Mouse (Mus musculus) embryonic facial prominence, embryonic 13.5 days (tissue): ENCODE measurements around the gene Tmtc2. TPM values are rescaled to one million over a fixed set of nuclear protein-coding genes. Genes with fewer than 3 reads are reported as not detected.

Source experiments
- ATAC-seq: fragments of 200-750 bp; cut with Nextera tagmentation; 2 replicates; pipeline ENCODE4 v1.8.0; 2017; ENCODE audit warnings: low read depth; ENCODE audit not compliant: insufficient number of reproducible peaks, insufficient read depth, low FRiP score, low TSS enrichment
- H3K27ac ChIP-seq: fragments of 300-500 bp; sonication (generic); 2 replicates; pipeline ENCODE4 v1.5.1; 2015; ENCODE audit warnings: moderate library complexity, mild to moderate bottlenecking, inconsistent platforms
- H3K27me3 ChIP-seq: fragments of 300-500 bp; sonication (generic); 2 replicates; pipeline ENCODE4 v1.6.1; 2015; ENCODE audit warnings: mild to moderate bottlenecking, inconsistent platforms
- H3K36me3 ChIP-seq: fragments of 300-500 bp; sonication (generic); 2 replicates; pipeline ENCODE4 v1.6.1; 2015; ENCODE audit warnings: mild to moderate bottlenecking, inconsistent platforms
- H3K4me1 ChIP-seq: fragments of 300-500 bp; sonication (generic); 2 replicates; pipeline ENCODE4 v1.6.1; 2015; ENCODE audit warnings: inconsistent platforms
- H3K4me2 ChIP-seq: fragments of 300-500 bp; sonication (generic); 2 replicates; pipeline ENCODE4 v1.6.1; 2015; ENCODE audit warnings: moderate library complexity, mild to moderate bottlenecking, inconsistent platforms
- H3K4me3 ChIP-seq: fragments of 300-500 bp; sonication (generic); 2 replicates; pipeline ENCODE4 v1.5.1; 2015; ENCODE audit warnings: mild to moderate bottlenecking, inconsistent platforms
- H3K9ac ChIP-seq: fragments of 300-500 bp; sonication (generic); 2 replicates; pipeline ENCODE4 v1.6.1; 2015; ENCODE audit warnings: mild to moderate bottlenecking, inconsistent platforms
- H3K9me3 ChIP-seq: fragments of 300-500 bp; sonication (generic); 2 replicates; pipeline ENCODE4 v1.6.1; 2016; ENCODE audit warnings: inconsistent platforms
- WGBS: fragments of 180-500 bp; shearing (Covaris S2); methylation state at CpG from one replicate; pipeline ENCODE4 v1.1.7; 2015; ENCODE audit warnings: mixed read lengths; 5-methylcytosine and 5-hydroxymethylcytosine counted together
- polyA plus RNA-seq: library from polyadenylated mRNA; unstranded; fragments of >200 nt; fragmentation: Nextera tagmentation; extraction: Ambion mirVana; gene quantifications from 2 replicates; pipeline ENCODE4 v1.2.1, GENCODE M21; 2015

The Tmtc2 gene
- polyA plus RNA-seq, 1 experiment from 2014 or later: 17.0 TPM

DNA sequence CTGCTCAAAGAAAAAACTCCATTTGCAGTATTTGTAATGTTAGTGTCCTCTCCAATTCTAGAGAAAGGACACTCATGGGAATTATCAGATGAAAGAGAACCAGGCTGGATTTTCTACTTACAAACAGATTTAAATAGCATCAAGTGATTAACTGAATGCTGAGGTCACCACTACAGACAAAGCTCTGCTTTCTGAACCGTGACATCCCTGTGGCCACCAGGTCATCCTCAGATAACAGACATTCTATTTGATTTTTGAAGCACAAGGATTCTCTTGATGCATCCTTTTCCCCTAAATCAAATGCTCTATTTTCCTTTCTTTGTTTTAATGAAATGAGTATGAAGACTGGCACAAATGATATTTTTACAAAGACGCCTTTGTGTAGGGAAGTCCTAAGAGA, 241.4 kb downstream of the Tmtc2 start:
- no peak for ATAC-seq
- Histone ChIP-seq H3K4me1 (no peaks in the 10 kb centered on the region), H3K27ac (no peak overlapping the region), H3K27me3 (no peaks in the 10 kb centered on the region), H3K36me3 (no peaks in the 10 kb centered on the region), H3K9ac (no peak overlapping the region), H3K9me3 (no peaks in the 10 kb centered on the region), H3K4me2 (no peak overlapping the region), H3K4me3 (no peak overlapping the region)
- WGBS: 60% methylated on average over 2 of the region's 2 CpGs

DNA sequence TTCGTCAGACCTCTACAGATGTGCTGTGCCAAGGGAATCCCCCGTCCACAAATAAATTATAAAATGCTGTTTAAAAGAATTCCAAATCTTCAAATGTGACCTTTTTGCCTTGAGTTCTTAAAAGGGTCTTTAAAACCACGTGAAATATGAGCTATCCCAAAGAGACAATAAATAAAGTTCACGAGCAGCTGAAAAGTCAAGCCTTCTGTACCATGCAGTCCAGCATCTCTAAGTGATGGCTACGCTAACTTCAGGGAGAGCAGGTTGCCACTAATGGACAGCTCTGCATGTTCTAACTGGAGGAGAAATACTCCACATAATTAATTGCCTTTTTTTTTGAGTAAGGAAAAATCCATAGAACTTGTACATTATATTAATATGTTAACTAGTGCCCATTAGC, 243.9 kb downstream of the Tmtc2 start:
- no peaks in the 10 kb centered on the region for H3K9me3 ChIP-seq
- no peak overlapping the region for H3K4me3 ChIP-seq
- no peak overlapping the region for H3K9ac ChIP-seq
- no peaks in the 10 kb centered on the region for H3K4me1 ChIP-seq
- H3K4me2 ChIP-seq: no peak overlapping the region
- no peaks in the 10 kb centered on the region for H3K36me3 ChIP-seq
- H3K27me3 ChIP-seq: no peaks in the 10 kb centered on the region
- ATAC-seq: no peak
- H3K27ac ChIP-seq: no peak overlapping the region
- 60% methylated on average over 5 of the region's 5 CpGs for WGBS

DNA sequence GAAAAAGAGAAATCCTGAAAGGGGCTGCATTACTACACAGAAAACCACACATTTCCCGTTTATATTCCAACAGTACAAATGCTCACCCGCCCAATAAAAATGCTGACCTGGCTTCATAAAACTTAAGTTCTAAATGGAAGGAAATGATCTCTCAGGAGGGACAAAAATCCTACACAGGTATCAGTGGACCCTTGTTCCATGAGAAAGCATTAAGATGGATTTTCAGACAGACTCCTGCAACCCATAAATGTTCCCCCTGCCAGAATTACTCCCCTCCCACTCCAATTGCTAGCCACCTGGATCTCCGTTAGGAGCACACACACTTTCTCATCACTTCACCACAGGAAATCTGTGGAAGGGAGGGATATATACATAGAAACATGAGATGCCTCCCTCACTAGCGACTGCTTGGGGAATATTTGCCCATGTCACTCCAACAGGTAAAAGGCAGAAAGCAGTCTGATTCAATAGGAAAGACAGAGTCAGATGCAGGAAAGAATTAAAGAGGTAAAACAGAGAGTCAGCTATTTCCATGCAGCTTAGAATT, 250.5 kb downstream of the Tmtc2 start:
- Histone ChIP-seq H3K4me1 (no peaks in the 10 kb centered on the region), H3K4me3 (no peak overlapping the region), H3K27ac (no peak overlapping the region), H3K4me2 (no peak overlapping the region), H3K36me3 (peaks cover 19% of the 10 kb centered on the region), H3K9ac (no peak overlapping the region), H3K27me3 (no peaks in the 10 kb centered on the region), H3K9me3 (no peaks in the 10 kb centered on the region)
- 69% methylated on average over 4 of the region's 4 CpGs for WGBS
- ATAC-seq: no peak

DNA sequence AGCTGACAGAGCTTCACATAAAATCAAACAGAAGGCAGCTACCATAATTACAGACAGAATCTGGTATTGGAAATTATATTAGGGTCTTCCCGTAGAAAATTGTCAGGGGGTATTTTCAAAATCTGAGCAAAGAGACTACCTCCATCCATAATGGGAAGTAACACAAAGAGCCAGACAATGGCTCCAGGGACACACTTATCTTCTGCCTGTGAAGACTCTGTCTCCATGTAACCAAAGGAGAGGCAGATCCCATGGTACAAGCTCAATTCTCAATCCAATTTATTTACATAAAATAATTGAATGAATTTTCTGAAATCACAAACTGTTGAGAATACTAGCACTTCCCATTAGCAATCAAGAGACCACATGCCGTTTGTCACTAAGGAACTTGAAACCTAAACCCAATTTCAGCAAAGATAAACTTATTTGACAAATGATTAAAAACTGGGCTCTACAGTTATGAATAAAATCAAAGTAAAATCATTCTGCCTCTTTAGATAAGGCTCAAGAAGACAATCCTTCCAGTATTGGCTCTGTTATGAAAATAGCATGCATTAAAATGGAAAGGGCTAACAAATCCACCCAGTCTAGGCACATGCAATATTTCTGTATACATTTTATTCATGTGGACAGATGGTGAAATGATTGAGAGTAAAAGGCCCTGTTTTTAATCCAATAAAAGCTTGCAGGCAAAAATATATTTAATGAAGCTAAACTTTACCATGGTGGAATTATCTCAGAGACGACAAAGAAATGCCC, 254.8 kb downstream of the Tmtc2 start:
- H3K4me2 ChIP-seq: no peak overlapping the region
- 57% methylated on average over 3 of the region's 3 CpGs for WGBS
- peaks cover 19% of the 10 kb centered on the region for H3K36me3 ChIP-seq
- no peak for ATAC-seq
- no peaks in the 10 kb centered on the region for H3K4me1 ChIP-seq
- H3K27me3 ChIP-seq: no peaks in the 10 kb centered on the region
- no peak overlapping the region for H3K4me3 ChIP-seq
- no peaks in the 10 kb centered on the region for H3K9me3 ChIP-seq
- H3K9ac ChIP-seq: no peak overlapping the region
- no peak overlapping the region for H3K27ac ChIP-seq

DNA sequence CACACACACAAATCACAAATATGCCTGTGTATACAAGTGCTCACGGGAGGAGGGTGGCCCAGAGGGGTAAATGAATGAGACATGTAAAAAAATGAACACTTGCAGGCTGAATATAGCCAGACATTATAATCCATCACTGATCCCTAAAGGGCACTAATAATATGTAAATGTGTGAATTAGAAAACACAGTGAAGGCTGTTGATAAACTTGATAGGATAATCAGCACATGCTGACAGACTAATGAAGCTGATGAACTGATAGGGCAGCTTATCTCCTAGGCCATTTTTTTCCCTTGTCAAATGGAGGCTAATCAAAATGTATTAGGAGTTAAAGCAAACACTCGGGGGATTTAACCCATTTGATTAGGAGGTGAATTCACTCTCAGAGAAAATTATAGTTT, 255.4 kb downstream of the Tmtc2 start:
- no peak for ATAC-seq
- Histone ChIP-seq H3K4me2 (no peak overlapping the region), H3K9ac (no peak overlapping the region), H3K9me3 (no peaks in the 10 kb centered on the region), H3K27ac (no peak overlapping the region), H3K27me3 (no peaks in the 10 kb centered on the region), H3K36me3 (peaks cover 19% of the 10 kb centered on the region), H3K4me1 (no peaks in the 10 kb centered on the region), H3K4me3 (no peak overlapping the region)
- WGBS: 54% methylated on average over 2 of the region's 2 CpGs

DNA sequence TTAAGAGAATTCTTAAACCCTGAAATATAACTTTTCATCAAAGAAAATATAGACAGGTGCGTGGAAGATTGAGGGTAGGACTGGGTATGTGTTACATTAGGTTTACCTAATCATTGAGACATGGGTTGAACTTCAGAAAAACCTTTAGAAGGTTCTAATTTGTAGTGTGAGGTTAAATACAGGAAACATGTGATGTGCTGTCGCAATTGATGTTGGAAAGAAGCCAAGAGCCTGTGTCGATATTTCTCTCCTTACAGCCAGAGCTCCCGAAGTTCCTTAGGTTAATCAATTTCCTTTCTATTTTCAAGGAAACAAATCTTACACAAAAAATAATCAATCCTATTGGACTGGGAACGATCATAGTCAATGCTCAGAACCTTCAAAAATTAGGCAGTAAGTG, 261.3 kb downstream of the Tmtc2 start:
- ATAC-seq: no peak
- no peak overlapping the region for H3K27ac ChIP-seq
- H3K4me2 ChIP-seq: no peak overlapping the region
- no peaks in the 10 kb centered on the region for H3K36me3 ChIP-seq
- no peaks in the 10 kb centered on the region for H3K27me3 ChIP-seq
- no peaks in the 10 kb centered on the region for H3K4me1 ChIP-seq
- H3K9me3 ChIP-seq: no peaks in the 10 kb centered on the region
- H3K9ac ChIP-seq: no peak overlapping the region
- no peak overlapping the region for H3K4me3 ChIP-seq
- 54% methylated on average over 5 of the region's 5 CpGs for WGBS

DNA sequence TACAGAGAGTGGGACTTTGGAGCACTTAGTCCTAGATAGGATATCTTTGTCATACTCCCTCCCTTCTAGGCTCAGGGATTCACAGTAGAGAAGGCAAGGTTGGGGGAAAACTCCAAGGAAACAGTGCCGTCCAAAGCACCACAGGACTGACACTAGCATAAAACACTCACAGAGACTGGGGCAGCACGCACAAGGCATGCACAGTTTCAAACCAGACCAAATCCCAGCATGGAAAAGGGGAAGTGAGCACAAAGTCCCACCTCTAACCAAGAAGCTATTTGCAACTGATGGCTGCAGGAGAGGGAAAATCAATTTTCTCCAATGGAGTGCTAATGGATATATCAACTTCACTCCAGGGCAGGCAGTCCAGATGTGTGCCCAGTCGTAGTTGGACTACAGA, 276.7 kb downstream of the Tmtc2 start:
- no peaks in the 10 kb centered on the region for H3K9me3 ChIP-seq
- H3K27ac ChIP-seq: no peak overlapping the region
- peaks cover 3% of the 10 kb centered on the region for H3K4me1 ChIP-seq
- peaks cover 17% of the 10 kb centered on the region for H3K36me3 ChIP-seq
- no peak for ATAC-seq
- H3K9ac ChIP-seq: no peak overlapping the region
- H3K4me2 ChIP-seq: no peak overlapping the region
- no peaks in the 10 kb centered on the region for H3K27me3 ChIP-seq
- 74% methylated on average over 3 of the region's 3 CpGs for WGBS
- no peak overlapping the region for H3K4me3 ChIP-seq

DNA sequence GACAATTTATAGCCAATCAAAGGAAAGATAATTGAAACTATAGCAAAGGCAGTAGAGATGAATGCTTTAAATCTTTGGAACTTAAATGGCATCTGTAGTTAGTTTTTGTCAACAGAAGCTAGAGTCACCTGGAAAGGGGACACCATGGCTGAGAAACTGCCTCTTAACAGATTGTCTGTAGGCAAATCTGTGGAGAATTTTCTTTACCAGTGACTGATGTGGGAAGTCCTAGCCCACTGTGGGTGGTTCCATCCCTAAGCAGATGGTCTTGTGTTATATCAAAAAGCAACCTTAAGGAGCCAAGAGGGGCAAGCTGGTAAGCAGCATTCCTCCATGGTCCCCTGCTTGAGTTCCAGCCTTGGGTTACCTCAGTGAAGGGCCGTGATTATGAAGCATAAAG, 281.3 kb downstream of the Tmtc2 start:
- H3K9ac ChIP-seq: no peak overlapping the region
- H3K4me1 ChIP-seq: peaks cover 3% of the 10 kb centered on the region
- no peaks in the 10 kb centered on the region for H3K27me3 ChIP-seq
- H3K36me3 ChIP-seq: no peaks in the 10 kb centered on the region
- WGBS: 71% methylated on average over 1 of the region's 1 CpGs
- H3K27ac ChIP-seq: no peak overlapping the region
- no peak overlapping the region for H3K4me3 ChIP-seq
- H3K4me2 ChIP-seq: no peak overlapping the region
- H3K9me3 ChIP-seq: no peaks in the 10 kb centered on the region
- ATAC-seq: no peak

DNA sequence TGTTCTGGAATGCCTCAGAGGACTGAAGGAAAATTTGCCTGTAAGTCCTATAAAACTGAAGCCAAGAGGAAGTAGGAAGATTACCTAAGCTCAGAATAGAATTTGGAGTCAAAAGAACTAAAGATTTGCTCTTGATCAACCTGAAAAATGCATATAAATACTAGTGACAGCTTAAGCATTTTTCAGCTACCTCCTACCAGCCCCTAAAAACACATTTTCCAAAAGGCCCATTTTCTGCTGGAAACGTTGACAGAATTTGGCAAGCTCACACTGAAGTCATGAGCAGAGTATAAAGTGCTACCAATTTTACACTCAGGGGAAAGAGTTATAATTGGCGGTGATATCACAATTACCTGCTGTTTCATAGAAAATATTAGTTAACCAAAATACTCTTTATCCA, 285.8 kb downstream of the Tmtc2 start:
- H3K27me3 ChIP-seq: no peaks in the 10 kb centered on the region
- H3K4me2 ChIP-seq: no peak overlapping the region
- H3K36me3 ChIP-seq: no peaks in the 10 kb centered on the region
- H3K9me3 ChIP-seq: no peaks in the 10 kb centered on the region
- H3K9ac ChIP-seq: no peak overlapping the region
- no peak overlapping the region for H3K4me3 ChIP-seq
- ATAC-seq: no peak
- peaks cover 4% of the 10 kb centered on the region; the same call in 1 of the 2 replicates for H3K4me1 ChIP-seq
- WGBS: 67% methylated on average over 2 of the region's 2 CpGs
- H3K27ac ChIP-seq: no peak overlapping the region

DNA sequence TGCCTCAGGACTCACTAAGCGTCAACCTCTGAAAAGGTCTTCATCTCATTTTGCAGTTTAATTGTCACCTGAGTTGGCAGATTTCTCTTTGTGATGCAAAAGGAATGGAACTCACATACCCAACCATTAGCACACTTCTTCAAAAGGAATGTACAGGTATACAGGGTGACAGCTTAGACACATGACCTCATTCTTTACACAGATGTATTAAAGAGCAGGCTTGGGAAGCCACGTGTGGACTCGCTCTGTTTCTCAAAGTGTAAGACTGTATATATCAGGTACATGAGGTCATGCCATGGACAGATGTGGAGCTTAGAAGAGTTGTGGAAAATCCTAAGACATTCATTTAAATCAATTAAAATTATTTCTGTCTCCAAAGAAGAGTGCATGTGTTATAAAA, 286.7 kb downstream of the Tmtc2 start:
- Histone ChIP-seq H3K36me3 (no peaks in the 10 kb centered on the region), H3K4me1 (peaks cover 4% of the 10 kb centered on the region; the same call in 1 of the 2 replicates), H3K9me3 (no peaks in the 10 kb centered on the region), H3K9ac (no peak overlapping the region), H3K27ac (no peak overlapping the region), H3K4me2 (no peak overlapping the region), H3K27me3 (no peaks in the 10 kb centered on the region), H3K4me3 (no peak overlapping the region)
- no peak for ATAC-seq
- WGBS: 84% methylated on average over 3 of the region's 3 CpGs

DNA sequence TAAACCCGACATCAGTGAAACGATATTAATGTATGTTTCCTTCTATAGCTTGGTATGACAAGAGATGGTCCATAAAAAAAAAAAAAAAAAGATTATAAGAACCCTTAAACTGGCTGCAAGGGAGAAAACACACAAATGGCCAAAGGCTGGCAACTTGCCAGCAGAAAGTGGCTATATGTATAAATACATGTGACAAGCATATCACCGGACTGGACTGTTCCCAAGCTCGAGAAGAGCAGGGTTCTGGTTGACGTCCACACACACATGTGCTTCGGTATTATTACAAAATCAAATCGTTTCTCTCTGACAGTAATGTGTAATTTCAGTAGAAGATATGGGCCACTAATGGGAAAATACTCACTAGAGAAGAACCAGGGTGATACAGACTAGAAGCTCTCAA, 287.2 kb downstream of the Tmtc2 start:
- Histone ChIP-seq H3K27ac (no peak overlapping the region), H3K4me3 (no peak overlapping the region), H3K9me3 (no peaks in the 10 kb centered on the region), H3K36me3 (no peaks in the 10 kb centered on the region), H3K9ac (no peak overlapping the region), H3K27me3 (no peaks in the 10 kb centered on the region), H3K4me2 (no peak overlapping the region), H3K4me1 (peaks cover 4% of the 10 kb centered on the region; the same call in 1 of the 2 replicates)
- no peak for ATAC-seq
- 72% methylated on average over 7 of the region's 7 CpGs for WGBS

DNA sequence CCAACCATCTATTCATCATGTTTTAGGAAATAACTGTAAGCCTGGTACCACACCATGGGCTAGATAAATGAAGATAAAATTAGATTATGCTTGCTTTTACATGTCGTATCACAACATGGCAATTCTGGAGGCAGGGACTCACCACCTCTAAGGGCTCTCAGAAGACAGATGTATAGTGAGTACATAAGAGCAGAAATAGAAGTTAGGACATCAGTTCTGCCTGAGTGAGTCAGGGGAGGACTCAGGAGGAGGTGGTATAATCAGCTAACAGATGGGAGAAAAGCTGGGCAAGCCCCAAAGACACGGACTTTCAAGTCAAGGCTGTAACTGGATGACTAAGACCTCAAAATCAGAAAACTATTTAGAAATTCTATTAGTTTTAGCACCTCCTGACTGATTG, 288.0 kb downstream of the Tmtc2 start:
- H3K9ac ChIP-seq: no peak overlapping the region

More for the DNA sequence above, 288.0 kb downstream of the Tmtc2 start:
- Histone ChIP-seq H3K4me1 (peaks cover 4% of the 10 kb centered on the region; the same call in 1 of the 2 replicates), H3K4me2 (no peak overlapping the region), H3K27ac (no peak overlapping the region), H3K27me3 (no peaks in the 10 kb centered on the region), H3K9me3 (no peaks in the 10 kb centered on the region), H3K36me3 (no peaks in the 10 kb centered on the region), H3K4me3 (no peak overlapping the region)
- no peak for ATAC-seq
- WGBS: 71% methylated on average over 2 of the region's 2 CpGs
